Mouse (Mus musculus): ENCODE results near the gene Trim26.

Trim26 gene

DNA sequence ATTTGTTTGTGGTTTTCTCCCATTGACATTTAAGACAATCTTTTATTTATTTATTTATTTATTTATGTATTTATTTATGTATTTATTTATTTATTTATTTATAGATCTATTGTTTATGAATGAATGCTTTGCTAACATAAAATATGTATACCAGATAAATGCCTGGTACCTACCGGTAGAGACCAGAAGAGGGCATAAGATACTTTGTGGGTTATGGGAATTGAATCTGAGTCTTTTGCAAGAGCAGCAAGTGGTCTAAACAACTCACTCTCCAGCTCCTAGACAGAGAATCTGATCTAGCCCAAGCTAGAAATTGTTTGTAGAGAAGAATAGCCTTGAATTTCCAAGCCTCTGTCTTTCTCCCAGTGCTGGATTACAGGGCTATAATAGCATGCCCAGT is 63.8 kb downstream of the Trim26 start:
- DNase-seq = no peak

DNA sequence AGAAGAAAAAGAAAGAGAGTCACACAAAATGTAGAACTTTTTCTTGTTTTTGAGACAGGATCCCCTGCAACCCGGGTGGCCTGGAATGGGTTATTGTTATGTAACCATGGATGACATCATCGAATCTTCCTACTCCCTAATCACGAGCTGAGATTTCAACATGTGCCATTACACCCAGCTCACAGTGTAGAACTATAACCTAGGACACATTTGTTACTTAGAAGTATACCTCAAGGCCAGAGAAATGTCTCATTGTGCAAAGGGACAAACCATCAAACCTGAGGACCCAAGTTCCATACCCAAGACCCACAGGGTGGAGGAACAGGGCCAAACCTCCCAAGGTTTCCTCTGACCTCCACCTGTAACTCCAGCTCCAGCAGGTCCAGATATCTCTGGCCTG is 66.7 kb downstream of the Trim26 start:
- DNase-seq = no peak

DNA sequence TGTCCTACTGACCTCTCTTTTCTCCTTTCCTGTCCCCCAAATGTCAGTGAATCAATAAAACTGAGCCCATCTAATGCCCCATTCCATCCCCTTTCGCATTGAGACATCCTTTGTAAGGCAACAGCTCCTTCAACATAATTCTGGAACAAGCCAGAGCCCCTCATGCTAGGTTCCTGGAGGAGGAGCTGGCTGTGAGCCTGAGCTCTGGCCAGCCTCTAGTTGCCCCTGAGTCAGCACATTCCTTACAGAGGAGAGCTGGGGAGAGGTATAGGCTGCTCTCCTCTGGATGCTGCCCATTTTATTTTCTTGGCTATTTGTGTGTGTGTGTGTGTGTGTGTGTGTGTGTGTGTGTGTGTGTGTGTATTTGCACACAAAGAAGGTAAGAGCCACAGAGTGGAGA is 71.3 kb downstream of the Trim26 start:
- no peak for DNase-seq

Measured in cerebellum, adult 18-20 months (tissue).